Mouse (Mus musculus) intestine, postnatal 0 days (tissue): ENCODE results near the gene Dag1. TPM values are rescaled to one million over a fixed set of nuclear protein-coding genes. Genes with fewer than 3 reads are reported as not detected.

ENCODE experiments used
- ATAC-seq: fragments of 200-750 bp; cut with Nextera tagmentation; 2 replicates; pipeline ENCODE4 v1.8.0; 2017; ENCODE audit warnings: mild to moderate bottlenecking, moderate TSS enrichment, moderate library complexity
- H3K27ac ChIP-seq: fragments of 300-500 bp; sonication (generic); 2 replicates; pipeline ENCODE4 v1.5.1; 2014; ENCODE audit warnings: mild to moderate bottlenecking, low read depth, low read length, moderate library complexity
- H3K27me3 ChIP-seq: fragments of 300-500 bp; sonication (generic); replicated peaks from 2 replicates; pipeline ENCODE4 v1.6.1; 2014; ENCODE audit warnings: low read length, mixed read lengths; ENCODE audit not compliant: control insufficient read depth, insufficient read depth
- H3K36me3 ChIP-seq: fragments of 300-500 bp; sonication (generic); 2 replicates; pipeline ENCODE4 v1.6.1; 2014; ENCODE audit warnings: mild to moderate bottlenecking, moderate library complexity; ENCODE audit not compliant: control insufficient read depth, insufficient read depth
- H3K4me1 ChIP-seq: fragments of 300-500 bp; sonication (generic); replicated peaks from 2 replicates; pipeline ENCODE4 v1.6.1; 2014; ENCODE audit warnings: antibody characterized with exemption, low read length, mixed read lengths; ENCODE audit not compliant: control insufficient read depth, insufficient read depth
- H3K4me2 ChIP-seq: fragments of 300-500 bp; sonication (generic); replicated peaks from 2 replicates; pipeline ENCODE4 v1.6.1; 2014; ENCODE audit warnings: low read depth, mild to moderate bottlenecking, moderate library complexity
- H3K4me3 ChIP-seq: fragments of 300-500 bp; sonication (generic); 2 replicates; pipeline ENCODE4 v1.5.1; 2014; ENCODE audit warnings: low read depth, low read length
- H3K9ac ChIP-seq: fragments of 300-500 bp; sonication (generic); 2 replicates; pipeline ENCODE4 v1.6.1; 2014; ENCODE audit warnings: mild to moderate bottlenecking, low read depth, low read length
- H3K9me3 ChIP-seq: fragments of 300-500 bp; sonication (generic); 2 replicates; pipeline ENCODE4 v1.6.1; 2016; ENCODE audit warnings: mixed run types; ENCODE audit not compliant: control insufficient read depth
- CTCF ChIP-seq: sonication (generic); IDR thresholded peaks from 2 replicates; pipeline ENCODE4 v1.5.1; 2016; ENCODE audit warnings: low read depth, mild to moderate bottlenecking, control low read depth, antibody characterized with exemption, moderate library complexity
- WGBS: fragments of 180-500 bp; shearing (Covaris S2); extraction: QIAGEN DNeasy Blood & Tissue Kit; methylation state at CpG from one replicate; pipeline ENCODE4 v1.1.7; 2014; 5-methylcytosine and 5-hydroxymethylcytosine counted together
- polyA plus RNA-seq: library from polyadenylated mRNA; unstranded; fragments of >200 nt; fragmentation: Nextera tagmentation; extraction: Ambion mirVana; gene quantifications from 2 replicates; pipeline ENCODE4 v1.2.1, GENCODE M21; 2015

Dag1 gene
- polyA plus RNA-seq, 1 experiment from 2014 or later: 44.6 TPM

DNA sequence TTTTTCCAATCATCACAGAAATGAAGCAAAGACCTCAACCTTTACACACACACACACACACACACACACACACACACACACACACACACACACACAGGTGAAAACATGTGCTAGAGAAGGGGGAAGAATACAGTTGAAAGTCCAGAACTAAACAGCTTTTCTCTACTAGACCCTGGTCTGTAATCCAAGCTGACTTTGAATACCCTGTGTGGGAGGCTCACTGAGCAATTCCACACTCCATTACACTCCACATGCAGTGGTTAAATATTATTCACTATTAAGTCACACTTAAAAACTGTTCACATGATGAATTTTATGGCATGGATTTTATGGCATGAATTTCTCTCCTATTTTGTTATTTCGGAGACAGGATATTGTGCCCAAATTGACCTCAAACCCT, 40.1 kb downstream of the Dag1 start:
- 33% methylated on average over 1 of the region's 1 CpGs for WGBS
- Histone ChIP-seq H3K4me1 (no peaks in the 10 kb centered on the region), H3K9ac (no peak overlapping the region), H3K4me2 (no peak overlapping the region), H3K9me3 (no peaks in the 10 kb centered on the region), H3K36me3 (no peaks in the 10 kb centered on the region), H3K4me3 (no peak overlapping the region), H3K27ac (no peak overlapping the region), H3K27me3 (no peaks in the 10 kb centered on the region)
- no peak for ATAC-seq
- no peak for TF ChIP-seq CTCF

GRCm38 (mm10) chr9:108221566-108221965, 42.2 kb downstream of the Dag1 start:
- TF ChIP-seq CTCF: no peak
- H3K27ac ChIP-seq: no peak overlapping the region
- peaks cover 16% of the 10 kb centered on the region for H3K36me3 ChIP-seq
- no peak for ATAC-seq
- H3K9me3 ChIP-seq: no peaks in the 10 kb centered on the region
- no peak overlapping the region for H3K4me2 ChIP-seq
- no peak overlapping the region for H3K4me3 ChIP-seq
- no peaks in the 10 kb centered on the region for H3K4me1 ChIP-seq
- H3K9ac ChIP-seq: no peak overlapping the region
- no peaks in the 10 kb centered on the region for H3K27me3 ChIP-seq
- WGBS: 92% methylated on average over 3 of the region's 3 CpGs

GRCm38 (mm10) chr9:108220380-108220774, 43.4 kb downstream of the Dag1 start:
- Histone ChIP-seq H3K4me1 (no peaks in the 10 kb centered on the region), H3K27ac (no peak overlapping the region), H3K4me3 (no peak overlapping the region), H3K9me3 (no peaks in the 10 kb centered on the region), H3K9ac (no peak overlapping the region), H3K36me3 (peaks cover 21% of the 10 kb centered on the region), H3K27me3 (no peaks in the 10 kb centered on the region), H3K4me2 (no peak overlapping the region)
- no peak for ATAC-seq
- no peak for TF ChIP-seq CTCF
- 85% methylated on average over 1 of the region's 1 CpGs for WGBS

DNA sequence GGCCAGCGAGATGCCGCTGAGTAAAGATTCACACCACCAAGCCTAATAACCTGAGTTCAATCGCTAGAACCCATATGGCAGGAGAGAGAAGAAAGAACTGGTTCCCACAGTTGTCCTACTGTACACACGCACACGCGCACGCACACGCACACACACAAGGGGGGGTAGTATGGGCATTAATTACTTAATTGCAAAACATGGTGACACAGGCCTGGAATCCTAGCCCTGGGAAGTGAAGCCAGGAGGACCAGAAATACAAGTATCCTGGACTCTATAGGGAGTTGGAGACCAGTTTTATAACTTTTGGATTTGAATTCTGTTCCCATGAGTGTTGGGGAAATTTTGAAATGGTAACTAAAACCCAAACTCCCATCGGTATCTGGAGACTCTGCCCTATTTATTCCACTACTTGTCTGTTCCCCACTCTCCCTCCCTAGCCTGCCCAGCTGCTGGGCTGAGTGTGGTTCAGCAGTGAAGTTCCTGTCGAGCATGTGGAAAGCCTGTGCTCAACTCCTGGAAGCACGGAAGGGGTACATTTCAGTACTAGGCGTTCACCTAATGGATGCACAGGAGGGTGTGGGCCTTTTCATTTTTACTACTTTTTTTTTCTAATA, 43.9 kb downstream of the Dag1 start:
- Histone ChIP-seq H3K4me3 (no peak overlapping the region), H3K9ac (no peak overlapping the region), H3K27ac (no peak overlapping the region), H3K4me1 (no peaks in the 10 kb centered on the region), H3K9me3 (no peaks in the 10 kb centered on the region), H3K4me2 (no peak overlapping the region), H3K36me3 (peaks cover 21% of the 10 kb centered on the region), H3K27me3 (no peaks in the 10 kb centered on the region)
- WGBS: 84% methylated on average over 12 of the region's 12 CpGs
- no peak for TF ChIP-seq CTCF
- ATAC-seq: no peak

DNA sequence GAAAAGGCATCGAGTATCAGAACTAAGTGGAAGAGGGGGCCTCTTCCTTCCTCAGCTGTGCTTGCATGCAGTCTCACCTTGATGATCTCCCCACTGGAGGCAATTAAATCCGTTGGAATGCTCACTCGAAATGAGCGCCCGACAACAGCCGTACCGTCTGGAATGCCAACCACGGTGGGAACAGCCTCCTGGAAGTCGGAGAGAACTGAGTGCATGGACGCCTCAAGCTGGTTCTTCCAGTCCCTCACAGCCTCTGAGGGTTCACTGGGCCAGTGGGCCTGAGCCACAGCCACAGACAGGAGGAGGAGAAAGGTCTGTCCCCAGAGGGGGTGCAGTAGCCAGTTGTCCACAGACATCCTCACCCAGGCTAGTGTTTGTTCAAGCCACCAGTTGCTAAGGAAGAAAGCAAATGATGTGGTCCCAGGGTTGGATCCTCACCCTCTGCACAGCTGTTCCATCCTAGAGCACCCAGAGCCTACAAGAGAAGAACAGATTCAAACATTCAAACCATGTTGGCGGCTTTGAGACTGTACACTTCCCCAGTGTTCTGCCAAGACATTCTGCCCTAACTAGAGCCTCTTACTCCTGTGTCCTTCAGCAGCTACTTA, 45.7 kb downstream of the Dag1 start:
- no peak for ATAC-seq
- no peak overlapping the region for H3K4me2 ChIP-seq
- H3K27ac ChIP-seq: no peak overlapping the region
- peaks cover 24% of the 10 kb centered on the region for H3K36me3 ChIP-seq
- H3K9ac ChIP-seq: no peak overlapping the region
- H3K4me1 ChIP-seq: no peaks in the 10 kb centered on the region
- 74% methylated on average over 11 of the region's 11 CpGs for WGBS
- no peaks in the 10 kb centered on the region for H3K9me3 ChIP-seq
- H3K27me3 ChIP-seq: no peaks in the 10 kb centered on the region
- no peak overlapping the region for H3K4me3 ChIP-seq
- TF ChIP-seq CTCF: no peak

DNA sequence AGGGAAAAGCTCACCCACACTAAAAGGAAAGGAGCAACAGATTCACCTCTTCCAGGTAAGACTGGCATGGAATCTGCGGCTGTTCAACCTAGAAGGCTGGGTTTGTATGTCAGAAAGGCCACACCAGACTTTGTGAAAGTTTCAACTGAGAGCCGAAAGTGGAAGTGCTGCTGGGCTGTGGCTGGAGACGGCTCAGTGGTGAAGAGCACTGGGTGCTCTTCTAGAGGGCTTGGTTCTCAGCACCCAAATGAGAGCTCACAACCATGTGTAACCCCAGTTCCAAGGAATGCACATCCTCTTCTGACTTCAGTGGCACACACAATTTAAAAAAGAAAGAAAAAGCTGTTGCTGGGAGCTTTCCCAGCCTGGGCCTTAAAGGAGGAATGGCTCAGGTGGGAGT, 46.4 kb downstream of the Dag1 start:
- Histone ChIP-seq H3K27ac (no peak overlapping the region), H3K36me3 (peaks cover 24% of the 10 kb centered on the region), H3K9ac (no peak overlapping the region), H3K9me3 (no peaks in the 10 kb centered on the region), H3K4me3 (no peak overlapping the region), H3K27me3 (no peaks in the 10 kb centered on the region), H3K4me1 (no peaks in the 10 kb centered on the region), H3K4me2 (no peak overlapping the region)
- no peak for ATAC-seq
- 90% methylated on average over 3 of the region's 3 CpGs for WGBS
- TF ChIP-seq CTCF: no peak
